Mouse (Mus musculus) G1E-ER4 (cell line): Measurements from ENCODE around the gene Fam25c. TPM values are rescaled to one million over a fixed set of nuclear protein-coding genes. Genes with fewer than 3 reads are reported as not detected.

Experiments used
- GATA1 ChIP-seq: IDR thresholded peaks from one replicate; pipeline ENCODE4 v1.8.0; 2012; ENCODE audit warnings: low read length, inconsistent platforms
- polyA plus RNA-seq: library from polyadenylated mRNA; stranded (reverse); fragments of >175 nt; gene quantifications from 2 replicates; pipeline ENCODE4 v1.2.3, GENCODE M21; 2012

Fam25c gene
- not detected in 2 replicates for polyA plus RNA-seq

- TF ChIP-seq GATA1, result no peak
Measured at GRCm38 (mm10) chr14:34355301-34355700, at the start of gene Fam25c. TSS of gene Fam25c (minus strand) at chr14:34355433.

GRCm38 (mm10) chr14:34403424-34403823 is 48.2 kb upstream of the Fam25c start:
- TF ChIP-seq GATA1, result no peak

GRCm38 (mm10) chr14:34402871-34403270 is 47.6 kb upstream of the Fam25c start:
- no peak for TF ChIP-seq GATA1

GRCm38 (mm10) chr14:34401135-34401534 is 45.9 kb upstream of the Fam25c start:
- no peak for TF ChIP-seq GATA1

GRCm38 (mm10) chr14:34400021-34400420 is 44.8 kb upstream of the Fam25c start:
- TF ChIP-seq GATA1, result no peak

GRCm38 (mm10) chr14:34399301-34399700 is 44.1 kb upstream of the Fam25c start:
- no peak for TF ChIP-seq GATA1

- no peak for TF ChIP-seq GATA1
Measured at GRCm38 (mm10) chr14:34398901-34399300, 43.7 kb upstream of the Fam25c start.

- TF ChIP-seq GATA1, result no peak
Measured at GRCm38 (mm10) chr14:34397871-34398270, 42.6 kb upstream of the Fam25c start.

GRCm38 (mm10) chr14:34393295-34393694 is 38.1 kb upstream of the Fam25c start:
- no peak for TF ChIP-seq GATA1

- no peak for TF ChIP-seq GATA1
Measured at GRCm38 (mm10) chr14:34382921-34383704, 27.9 kb upstream of the Fam25c start.

GRCm38 (mm10) chr14:34378560-34379331 is 23.5 kb upstream of the Fam25c start:
- TF ChIP-seq GATA1, result no peak

GRCm38 (mm10) chr14:34377121-34377520 is 21.9 kb upstream of the Fam25c start:
- no peak for TF ChIP-seq GATA1

GRCm38 (mm10) chr14:34375941-34376340 is 20.7 kb upstream of the Fam25c start:
- no peak for TF ChIP-seq GATA1

GRCm38 (mm10) chr14:34375415-34375904 is 20.2 kb upstream of the Fam25c start, which contains the start of gene Mmrn2:
TSS of gene Mmrn2 (plus strand) at chr14:34375465.
- no peak for TF ChIP-seq GATA1

- no peak for TF ChIP-seq GATA1
Measured at GRCm38 (mm10) chr14:34374577-34374976, 19.3 kb upstream of the Fam25c start, which contains the start of gene Sncg. TSS of gene Sncg (minus strand) at chr14:34374789.

- TF ChIP-seq GATA1, result no peak
Measured at GRCm38 (mm10) chr14:34373581-34373980, 18.3 kb upstream of the Fam25c start.
